Mouse (Mus musculus) erythroblast, embryonic 14.5 days (primary cell): Measurements from ENCODE around the gene 1110008L16Rik.

Source experiments
- GATA1 ChIP-seq: IDR thresholded peaks from 2 replicates; pipeline ENCODE4 v1.6.1; 2012; ENCODE audit warnings: low read length, inconsistent platforms, mixed read lengths
- TAL1 ChIP-seq: IDR thresholded peaks from 3 replicates; pipeline ENCODE4 v1.6.1; 2012; ENCODE audit warnings: low read length, inconsistent platforms, mixed read lengths

DNA sequence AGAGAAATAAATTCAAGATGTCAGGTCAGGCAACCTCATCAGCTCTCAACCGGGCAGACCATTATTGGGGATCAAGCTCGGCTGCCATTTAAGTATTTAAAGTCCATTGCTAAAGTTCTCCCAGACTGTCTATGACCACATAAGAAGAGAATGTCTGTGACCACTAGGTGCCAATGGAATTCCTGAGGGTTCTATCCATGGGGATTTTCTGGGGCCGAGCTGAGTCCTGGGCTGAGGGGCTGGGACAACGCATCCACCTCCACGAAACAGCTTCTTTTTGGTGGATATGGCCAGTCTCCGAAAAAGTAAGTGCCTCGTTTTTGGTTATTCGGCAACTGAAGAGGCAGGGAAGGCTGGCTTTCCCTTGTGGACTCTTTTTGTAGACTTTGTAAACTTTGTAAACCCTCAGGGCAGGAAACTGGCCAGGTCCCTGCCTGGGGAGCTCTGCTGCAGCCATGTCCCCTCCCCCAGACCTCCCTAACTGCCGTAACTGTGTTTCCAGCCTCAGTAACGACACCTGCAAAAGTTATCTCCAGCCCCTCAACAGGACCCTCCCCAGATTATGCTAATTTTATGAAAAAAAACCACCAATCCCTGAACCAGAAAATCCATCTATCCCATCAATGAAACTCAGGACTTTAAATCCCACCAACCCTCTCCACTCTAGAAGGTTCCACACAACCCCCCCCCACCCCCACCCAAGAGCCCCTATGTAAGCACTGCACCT lies 84.8 kb downstream of the 1110008L16Rik start, which contains the start of gene Psma6:
- no peak for TF ChIP-seq TAL1
- no peak for TF ChIP-seq GATA1
